Mouse (Mus musculus) liver, postnatal 0 days (tissue): ENCODE data around the gene Drg1.
"Not testable (repeated sequence)": the region's sequence is repeated elsewhere in the genome, so short reads cannot be mapped to it uniquely, and the experiment has no call there.

Experiments
- CTCF ChIP-seq: sonication (generic); IDR thresholded peaks from 2 replicates; pipeline ENCODE4 v1.5.1; 2016; ENCODE audit warnings: antibody characterized with exemption, low read depth
- EP300 ChIP-seq: IDR thresholded peaks from 2 replicates; pipeline ENCODE4 v1.6.1; 2016; ENCODE audit warnings: antibody characterized with exemption, low read depth, mild to moderate bottlenecking

DNA sequence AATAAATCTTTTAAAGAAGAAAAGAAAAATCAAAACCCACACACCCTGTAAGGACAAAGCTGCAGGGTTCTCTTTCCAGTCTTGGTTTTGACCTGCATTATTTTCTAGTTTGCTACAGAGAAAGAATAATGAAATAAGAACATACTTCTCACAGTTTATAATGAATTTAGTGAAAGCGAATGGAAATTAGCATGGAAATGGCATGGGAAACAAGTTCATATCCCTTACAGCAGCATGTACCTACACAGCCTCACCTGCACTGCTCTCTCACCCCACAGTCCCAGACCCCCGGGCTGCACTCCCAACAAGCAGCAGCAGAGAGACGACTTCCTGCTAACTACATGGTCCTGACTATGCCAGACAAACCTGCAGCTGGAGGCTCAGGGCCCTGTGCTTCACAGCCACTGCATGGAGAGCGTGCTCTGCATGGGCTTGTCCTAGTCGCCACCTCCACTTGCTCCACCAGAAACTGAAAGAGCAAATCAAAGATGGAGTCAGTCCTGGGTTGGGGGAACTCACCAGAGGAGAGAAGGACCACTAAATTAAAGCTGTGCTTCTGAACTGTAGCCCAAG lies 100.9 kb downstream of the Drg1 start:
- not testable (repeated sequence) for TF ChIP-seq CTCF, EP300
